Mouse (Mus musculus): Measurements from ENCODE around the gene Dgke. TPM values are rescaled to one million over a fixed set of nuclear protein-coding genes. Genes with fewer than 3 reads are reported as not detected.
"Not testable (repeated sequence)": the region's sequence is repeated elsewhere in the genome, so short reads cannot be mapped to it uniquely, and the experiment has no call there.

Dgke gene
- total RNA-seq, 2 experiments from 2014 or later: 8.6 to 10.0 TPM

GRCm38 (mm10) chr11:89074783-89075413 is 8.2 kb upstream of the Dgke start:
- no peak for DNase-seq

- no peak for DNase-seq
Observed at GRCm38 (mm10) chr11:89073541-89073940, 6.9 kb upstream of the Dgke start, which contains the start of gene Gm525. Gene Gm525 (plus strand): TSS chr11:89073841.

GRCm38 (mm10) chr11:89071522-89071921 is 4.9 kb upstream of the Dgke start:
- DNase-seq: no peak

GRCm38 (mm10) chr11:89069303-89069702 is 2.7 kb upstream of the Dgke start:
- DNase-seq: peak; percentile 61 to 85

- DNase-seq: peak; percentile 55 to 71
Observed at GRCm38 (mm10) chr11:89068649-89069048, 2.0 kb upstream of the Dgke start.

GRCm38 (mm10) chr11:89067871-89068490 is 1.3 kb upstream of the Dgke start:
- peak; percentile 20 to 44 for DNase-seq

- peak; percentile 43 to 80 for DNase-seq
Observed at GRCm38 (mm10) chr11:89067301-89067822, 712 bp upstream of the Dgke start.

- no peak for DNase-seq
Observed at GRCm38 (mm10) chr11:89066126-89066525, 524 bp downstream of the Dgke start.

- DNase-seq: no peak
Observed at GRCm38 (mm10) chr11:89065297-89065696, 1.4 kb downstream of the Dgke start.

- no peak for DNase-seq
Observed at GRCm38 (mm10) chr11:89064312-89064711, 2.3 kb downstream of the Dgke start.

- no peak for DNase-seq
Observed at GRCm38 (mm10) chr11:89061362-89061761, 5.3 kb downstream of the Dgke start.

GRCm38 (mm10) chr11:89060423-89061089 is 6.1 kb downstream of the Dgke start:
- DNase-seq: peak; percentile 91 to 93

GRCm38 (mm10) chr11:89059919-89060422 is 6.7 kb downstream of the Dgke start:
- DNase-seq: peak in 1 of 2 experiments; percentile 55

GRCm38 (mm10) chr11:89058515-89059270 is 8.0 kb downstream of the Dgke start:
- DNase-seq: peak in 1 of 2 experiments; percentile 42

- peak; percentile 45 to 53 for DNase-seq
Observed at GRCm38 (mm10) chr11:89055931-89056690, 10.5 kb downstream of the Dgke start.

GRCm38 (mm10) chr11:89051767-89052166 is 14.9 kb downstream of the Dgke start:
- no peak for DNase-seq

GRCm38 (mm10) chr11:89046021-89046420 is 20.6 kb downstream of the Dgke start:
- DNase-seq: no peak

- DNase-seq: not testable (repeated sequence)
Observed at GRCm38 (mm10) chr11:89045501-89045900, 21.1 kb downstream of the Dgke start.

- no peak for DNase-seq
Observed at GRCm38 (mm10) chr11:89043046-89043445, 23.6 kb downstream of the Dgke start.

GRCm38 (mm10) chr11:89041073-89041472 is 25.6 kb downstream of the Dgke start:
- not testable (repeated sequence) for DNase-seq

GRCm38 (mm10) chr11:89039325-89039724 is 27.3 kb downstream of the Dgke start:
- peak; percentile 69 to 83 for DNase-seq
